Mouse (Mus musculus): Measurements from ENCODE around the gene Gm5797.
"Not testable (repeated sequence)": the region's sequence is repeated elsewhere in the genome, so short reads cannot be mapped to it uniquely, and the experiment has no call there.

The Gm5797 gene

DNA sequence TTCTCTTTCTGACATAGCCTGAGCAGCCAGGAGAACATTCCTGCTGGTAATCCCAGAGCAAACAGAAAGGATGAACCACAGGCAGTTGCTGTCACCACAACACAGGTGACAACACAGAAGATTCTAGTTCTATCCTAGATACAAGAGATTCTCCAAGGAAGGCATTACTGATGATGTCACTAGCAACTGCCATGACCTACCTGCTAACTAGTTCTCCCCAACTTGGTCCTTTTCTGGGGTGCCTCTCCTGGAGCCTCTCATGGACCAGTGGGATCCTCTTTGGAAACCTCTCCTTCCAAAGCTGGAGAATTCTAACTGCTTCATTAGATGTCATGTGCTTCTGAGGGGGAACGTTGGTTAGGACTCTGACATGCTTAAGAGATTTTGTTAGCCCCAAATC lies at the start of gene Gm5797:
Gene Gm5797 (minus strand): TSS at position 101 of the 400 bp plus-strand sequence.
- not testable (repeated sequence) for DNase-seq

GRCm38 (mm10) chr14:7365034-7365433 lies 32.8 kb upstream of the Gm5797 start, which contains the start of gene Gm8374:
Gene Gm8374 (minus strand): TSS chr14:7365134.
- DNase-seq, result not testable (repeated sequence)

DNA sequence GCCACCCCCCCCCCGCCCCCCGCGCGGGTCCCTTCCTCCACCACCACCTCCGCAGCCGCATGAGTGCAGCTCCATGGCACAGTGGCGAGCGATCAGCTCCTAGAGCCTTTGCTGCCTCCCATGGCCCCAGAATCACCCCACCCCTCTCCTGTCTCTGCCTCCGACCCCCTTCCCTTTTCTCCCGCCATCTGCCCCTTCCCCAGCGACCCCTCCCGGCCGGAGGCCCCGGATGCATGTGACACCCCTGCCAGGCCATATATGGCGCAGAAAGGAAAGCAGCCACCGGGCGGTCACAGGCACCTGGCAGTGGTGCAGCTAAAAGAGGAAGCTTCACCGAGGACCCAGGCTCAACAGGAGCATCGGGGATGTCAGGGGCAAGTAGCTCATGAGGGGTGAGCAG lies 17.1 kb downstream of the Gm5797 start:
- peak; percentile 58 for DNase-seq

DNA sequence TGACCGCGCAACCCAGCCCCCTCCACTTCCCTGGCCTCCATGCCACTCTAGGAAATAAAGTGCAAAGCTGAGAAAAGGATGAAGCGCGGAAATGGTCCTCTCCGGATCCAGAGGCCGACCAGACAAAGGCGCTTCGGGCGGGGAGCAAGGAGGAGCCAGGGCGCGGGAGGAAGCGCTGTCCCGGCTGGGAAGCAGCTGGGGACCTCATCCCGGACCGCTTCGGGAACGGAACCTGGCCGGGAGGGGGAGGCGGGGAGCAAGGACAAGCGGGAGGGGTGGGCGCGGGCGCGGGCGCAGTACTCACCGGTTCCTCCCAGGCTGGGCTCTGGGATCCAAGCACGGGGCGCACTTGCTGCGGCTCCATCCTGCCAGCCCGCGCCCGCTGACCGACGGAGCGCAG lies 17.5 kb downstream of the Gm5797 start, which contains the start of gene Gm3739:
Gene Gm3739 (minus strand): TSS at position 389 of the 400 bp plus-strand sequence.
- not testable (repeated sequence) for DNase-seq

All from thymus, postnatal 14 days (tissue).